Mouse (Mus musculus) hindbrain, embryonic 13.5 days (tissue): ENCODE results near the gene Fancd2. TPM values are rescaled to one million over a fixed set of nuclear protein-coding genes. Genes with fewer than 3 reads are reported as not detected.

Experiments used
- ATAC-seq: fragments of 200-750 bp; cut with Nextera tagmentation; 2 replicates; pipeline ENCODE4 v1.8.0; 2017; ENCODE audit warnings: moderate TSS enrichment; ENCODE audit not compliant: low FRiP score
- H3K27ac ChIP-seq: fragments of 300-500 bp; sonication (generic); 2 replicates; pipeline ENCODE4 v1.5.1; 2015; ENCODE audit warnings: inconsistent platforms, mild to moderate bottlenecking, moderate library complexity
- H3K27me3 ChIP-seq: fragments of 300-500 bp; sonication (generic); 2 replicates; pipeline ENCODE4 v1.6.1; 2015; ENCODE audit warnings: mild to moderate bottlenecking, inconsistent platforms
- H3K36me3 ChIP-seq: fragments of 300-500 bp; sonication (generic); 2 replicates; pipeline ENCODE4 v1.6.1; 2015; ENCODE audit warnings: mild to moderate bottlenecking, inconsistent platforms
- H3K4me1 ChIP-seq: fragments of 300-500 bp; sonication (generic); replicated peaks from 2 replicates; pipeline ENCODE4 v1.6.1; 2015; ENCODE audit warnings: inconsistent platforms
- H3K4me2 ChIP-seq: fragments of 300-500 bp; sonication (generic); 2 replicates; pipeline ENCODE4 v1.6.1; 2015; ENCODE audit warnings: inconsistent platforms, mild to moderate bottlenecking, moderate library complexity
- H3K4me3 ChIP-seq: fragments of 300-500 bp; sonication (generic); 2 replicates; pipeline ENCODE4 v1.5.1; 2015; ENCODE audit warnings: mild to moderate bottlenecking, inconsistent platforms
- H3K9ac ChIP-seq: fragments of 300-500 bp; sonication (generic); 2 replicates; pipeline ENCODE4 v1.6.1; 2015; ENCODE audit warnings: mild to moderate bottlenecking, inconsistent platforms
- H3K9me3 ChIP-seq: fragments of 300-500 bp; sonication (generic); 2 replicates; pipeline ENCODE4 v1.6.1; 2016; ENCODE audit warnings: inconsistent platforms
- WGBS: fragments of 180-500 bp; shearing (Covaris S2); methylation state at CpG from one replicate; pipeline ENCODE4 v1.1.7; 2015; 5-methylcytosine and 5-hydroxymethylcytosine counted together
- polyA plus RNA-seq: library from polyadenylated mRNA; unstranded; fragments of >200 nt; fragmentation: Nextera tagmentation; extraction: Ambion mirVana; gene quantifications from 2 replicates; pipeline ENCODE4 v1.2.1, GENCODE M21; 2015

The Fancd2 gene
- polyA plus RNA-seq, 1 experiment from 2014 or later = 3.2 TPM

GRCm38 (mm10) chr6:113600543-113601139 is 69.2 kb downstream of the Fancd2 start, which contains the start of gene Fancd2os:
TSS of gene Fancd2os (minus strand) at chr6:113600715.
- no peak for ATAC-seq
- Histone ChIP-seq H3K36me3 (no peaks in the 10 kb centered on the region), H3K9ac (no peak within 1 kb of the TSS; the same call in 1 of the 2 replicates), H3K27ac (no peak within 1 kb of the TSS), H3K9me3 (no peaks in the 10 kb centered on the region), H3K4me3 (no peak within 1 kb of the TSS), H3K4me1 (peaks cover 11% of the 10 kb centered on the region), H3K4me2 (no peak within 1 kb of the TSS), H3K27me3 (no peaks in the 10 kb centered on the region)
- WGBS = 34% methylated on average over 23 of the region's 23 CpGs

GRCm38 (mm10) chr6:113602821-113603220 is 71.3 kb downstream of the Fancd2 start:
- Histone ChIP-seq H3K27me3 (no peaks in the 10 kb centered on the region), H3K36me3 (no peaks in the 10 kb centered on the region), H3K9ac (no peak overlapping the region), H3K4me2 (no peak overlapping the region), H3K27ac (no peak overlapping the region), H3K9me3 (no peaks in the 10 kb centered on the region), H3K4me3 (no peak overlapping the region), H3K4me1 (peaks cover 29% of the 10 kb centered on the region)
- 92% methylated on average over 6 of the region's 6 CpGs for WGBS
- no peak for ATAC-seq

- Histone ChIP-seq H3K27me3 (no peaks in the 10 kb centered on the region), H3K27ac (peak overlapping the region; percentile 90)
Observed at GRCm38 (mm10) chr6:113603993-113604392, 72.5 kb downstream of the Fancd2 start.

GRCm38 (mm10) chr6:113604432-113605223 is 73.1 kb downstream of the Fancd2 start, which contains the start of gene Brk1:
TSS of gene Brk1 (plus strand) at chr6:113604772.
- peak within 1 kb of the TSS; percentile 90 for H3K27ac ChIP-seq
- H3K4me2 ChIP-seq = peak within 1 kb of the TSS; percentile 86
- H3K27me3 ChIP-seq = no peaks in the 10 kb centered on the region
- peaks cover 32% of the 10 kb centered on the region for H3K4me1 ChIP-seq
- ATAC-seq = peak; percentile 94
- 0 out of 2 replicates have a peak, but pooled peaks cover 4% of the 10 kb centered on the region for H3K36me3 ChIP-seq
- peak within 1 kb of the TSS; percentile 84 for H3K9ac ChIP-seq
- H3K9me3 ChIP-seq = no peaks in the 10 kb centered on the region
- WGBS = under 1% methylated on average over 64 of the region's 65 CpGs
- peak within 1 kb of the TSS; percentile 65 for H3K4me3 ChIP-seq

More at GRCm38 (mm10) chr6:113603993-113604392, 72.5 kb downstream of the Fancd2 start:
- Histone ChIP-seq H3K4me1 (peaks cover 32% of the 10 kb centered on the region), H3K4me2 (peak overlapping the region; percentile 86), H3K4me3 (peak overlapping the region; percentile 65), H3K36me3 (0 out of 2 replicates have a peak, but pooled peaks cover 4% of the 10 kb centered on the region), H3K9ac (peak overlapping the region; percentile 84), H3K9me3 (no peaks in the 10 kb centered on the region)
- ATAC-seq = no peak
- WGBS = 49% methylated on average over 12 of the region's 12 CpGs

- H3K27me3 ChIP-seq = no peaks in the 10 kb centered on the region
- peak overlapping the region; percentile 84 for H3K9ac ChIP-seq
- peak overlapping the region; percentile 65 for H3K4me3 ChIP-seq
- H3K27ac ChIP-seq = peak overlapping the region; percentile 90
- H3K9me3 ChIP-seq = no peaks in the 10 kb centered on the region
- peaks cover 32% of the 10 kb centered on the region for H3K4me1 ChIP-seq
- ATAC-seq = no peak
- WGBS = 7% methylated on average over 10 of the region's 10 CpGs
- 0 out of 2 replicates have a peak, but pooled peaks cover 4% of the 10 kb centered on the region for H3K36me3 ChIP-seq
- peak overlapping the region; percentile 86 for H3K4me2 ChIP-seq
Observed at GRCm38 (mm10) chr6:113605224-113605545, 73.7 kb downstream of the Fancd2 start.

GRCm38 (mm10) chr6:113608871-113609270 is 77.4 kb downstream of the Fancd2 start:
- Histone ChIP-seq H3K4me3 (no peak overlapping the region), H3K27ac (no peak overlapping the region), H3K36me3 (peaks cover 31% of the 10 kb centered on the region), H3K4me2 (no peak overlapping the region), H3K4me1 (peaks cover 26% of the 10 kb centered on the region), H3K9ac (no peak overlapping the region), H3K27me3 (no peaks in the 10 kb centered on the region), H3K9me3 (no peaks in the 10 kb centered on the region)
- WGBS = 90% methylated on average over 6 of the region's 6 CpGs
- ATAC-seq = no peak

- WGBS = 94% methylated on average over 7 of the region's 7 CpGs
- H3K9me3 ChIP-seq = 0 out of 2 replicates have a peak, but pooled peaks cover 2% of the 10 kb centered on the region
Observed at GRCm38 (mm10) chr6:113609293-113609692, 77.8 kb downstream of the Fancd2 start.

GRCm38 (mm10) chr6:113612258-113612969 is 80.9 kb downstream of the Fancd2 start:
- no peak overlapping the region for H3K27ac ChIP-seq
- H3K36me3 ChIP-seq = peaks cover 66% of the 10 kb centered on the region
- no peak for ATAC-seq
- no peak overlapping the region for H3K4me3 ChIP-seq
- H3K9me3 ChIP-seq = 0 out of 2 replicates have a peak, but pooled peaks cover 2% of the 10 kb centered on the region
- H3K9ac ChIP-seq = no peak overlapping the region
- 0 out of 2 replicates have a peak, but pooled peaks cover 4% of the 10 kb centered on the region for H3K4me1 ChIP-seq
- no peak overlapping the region for H3K4me2 ChIP-seq
- 94% methylated on average over 8 of the region's 8 CpGs for WGBS
- no peaks in the 10 kb centered on the region for H3K27me3 ChIP-seq

More at GRCm38 (mm10) chr6:113609293-113609692, 77.8 kb downstream of the Fancd2 start:
- H3K36me3 ChIP-seq = peaks cover 35% of the 10 kb centered on the region
- no peak overlapping the region for H3K4me3 ChIP-seq
- peaks cover 26% of the 10 kb centered on the region for H3K4me1 ChIP-seq
- H3K9ac ChIP-seq = no peak overlapping the region
- H3K27ac ChIP-seq = no peak overlapping the region
- no peak overlapping the region for H3K4me2 ChIP-seq
- no peaks in the 10 kb centered on the region for H3K27me3 ChIP-seq
- no peak for ATAC-seq

- 97% methylated on average over 7 of the region's 7 CpGs for WGBS
- Histone ChIP-seq H3K27ac (no peak overlapping the region), H3K36me3 (peaks cover 71% of the 10 kb centered on the region)
Observed at GRCm38 (mm10) chr6:113614152-113614551, 82.7 kb downstream of the Fancd2 start.

GRCm38 (mm10) chr6:113614997-113615396 is 83.5 kb downstream of the Fancd2 start:
- Histone ChIP-seq H3K9ac (no peak overlapping the region), H3K27ac (no peak overlapping the region), H3K4me2 (no peak overlapping the region), H3K4me1 (no peaks in the 10 kb centered on the region), H3K4me3 (no peak overlapping the region), H3K27me3 (no peaks in the 10 kb centered on the region), H3K36me3 (peaks cover 71% of the 10 kb centered on the region), H3K9me3 (0 out of 2 replicates have a peak, but pooled peaks cover 2% of the 10 kb centered on the region)
- no peak for ATAC-seq
- 96% methylated on average over 8 of the region's 8 CpGs for WGBS

More at GRCm38 (mm10) chr6:113614152-113614551, 82.7 kb downstream of the Fancd2 start:
- H3K4me3 ChIP-seq = no peak overlapping the region
- 0 out of 2 replicates have a peak, but pooled peaks cover 2% of the 10 kb centered on the region for H3K9me3 ChIP-seq
- ATAC-seq = no peak
- H3K9ac ChIP-seq = no peak overlapping the region
- H3K4me2 ChIP-seq = no peak overlapping the region
- H3K27me3 ChIP-seq = no peaks in the 10 kb centered on the region
- no peaks in the 10 kb centered on the region for H3K4me1 ChIP-seq

GRCm38 (mm10) chr6:113615489-113615888 is 84.0 kb downstream of the Fancd2 start:
- Histone ChIP-seq H3K4me1 (no peaks in the 10 kb centered on the region), H3K4me3 (no peak overlapping the region), H3K27me3 (no peaks in the 10 kb centered on the region), H3K4me2 (no peak overlapping the region), H3K9me3 (0 out of 2 replicates have a peak, but pooled peaks cover 2% of the 10 kb centered on the region), H3K36me3 (peaks cover 68% of the 10 kb centered on the region), H3K27ac (no peak overlapping the region), H3K9ac (no peak overlapping the region)
- ATAC-seq = no peak
- WGBS = 92% methylated on average over 4 of the region's 4 CpGs

DNA sequence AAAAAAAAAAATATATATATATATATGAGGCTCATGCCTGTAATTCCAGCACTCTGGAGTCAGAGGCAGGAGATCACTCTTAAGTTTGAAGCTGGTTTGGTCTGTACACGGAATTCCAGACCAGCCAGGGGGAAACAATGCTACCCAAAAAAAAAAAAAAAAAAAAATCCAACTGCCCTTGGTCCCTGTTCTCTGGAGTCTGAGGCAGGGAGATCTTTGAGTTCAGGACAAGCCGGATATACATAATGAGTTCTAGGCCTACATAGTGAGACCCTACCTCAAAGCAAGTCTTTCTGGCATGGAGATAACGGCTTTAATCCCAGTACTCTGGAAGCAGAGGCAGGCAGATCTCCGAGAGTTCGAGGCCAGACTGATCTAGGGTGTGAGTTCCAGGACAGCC is 91.9 kb downstream of the Fancd2 start:
- ATAC-seq = no peak
- Histone ChIP-seq H3K9me3 (no peaks in the 10 kb centered on the region), H3K4me2 (peak overlapping the region; percentile 69), H3K4me3 (peak overlapping the region; percentile 73), H3K27ac (peak overlapping the region; percentile 90), H3K9ac (peak overlapping the region; percentile 91; the same call in 1 of the 2 replicates), H3K36me3 (peaks cover 12% of the 10 kb centered on the region), H3K4me1 (peaks cover 21% of the 10 kb centered on the region), H3K27me3 (no peaks in the 10 kb centered on the region)
- WGBS = 69% methylated on average over 5 of the region's 5 CpGs
